Mouse (Mus musculus) urinary bladder, postnatal 36 days (tissue): ENCODE measurements at regions not wholly inside any gene's neighbourhood (a gene's known extent, or its start where the extent isn't known, plus 50 kb on each side); places are given as distances from the start of the nearest gene placed in this dataset.
"Not testable (repeated sequence)": the region's sequence is repeated elsewhere in the genome, so short reads cannot be mapped to it uniquely, and the experiment has no call there.

Experiments
- DNase-seq, 2 experiments: peaks; one replicate each; pipeline ENCODE4 v3.0.0; 2022; ENCODE audit warnings: low spot score in 2 of 2, mixed read lengths in 1 of 2

GRCm38 (mm10) chrX:19903962-19904930 lies 155.1 kb upstream of the Chst7 start:
- DNase-seq, result peak; percentile 2 to 9

DNA sequence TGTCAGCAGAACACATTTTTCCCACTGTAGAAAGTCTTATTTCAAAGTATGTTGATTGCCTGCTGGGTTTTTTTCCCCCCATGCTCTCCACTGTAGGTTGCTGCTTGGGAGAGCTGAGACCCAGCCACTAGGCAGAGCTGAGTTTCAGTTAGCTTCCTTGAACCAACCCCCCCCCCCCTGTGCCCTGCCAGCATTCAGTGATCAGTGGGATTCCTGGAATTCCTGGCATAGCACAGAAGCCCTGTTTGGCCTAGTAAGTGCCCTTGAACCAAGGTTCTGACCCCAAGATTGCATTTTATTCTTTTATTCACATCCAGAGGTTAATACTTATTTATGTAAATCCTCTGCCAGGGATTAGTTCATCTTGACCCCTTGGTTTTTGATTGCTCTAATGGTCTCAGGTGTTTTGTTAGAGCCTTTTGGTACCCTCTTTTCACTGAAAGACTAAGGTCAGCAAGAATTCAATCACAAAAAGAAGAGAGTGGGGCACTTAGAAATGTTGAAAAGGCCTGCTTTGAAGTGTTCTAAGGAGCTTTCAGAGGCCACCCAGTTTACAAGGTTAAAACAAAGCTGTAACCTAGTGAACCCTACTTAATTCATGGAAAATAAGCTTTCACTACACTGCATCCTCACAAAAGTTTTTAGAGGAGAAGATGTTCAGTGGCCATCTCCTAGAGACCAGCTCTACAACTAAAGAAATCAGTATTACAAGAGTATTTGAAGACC lies 152.6 kb upstream of the Chst7 start:
- no peak for DNase-seq

- no peak for DNase-seq
Measured at GRCm38 (mm10) chrX:19917001-19917400, 142.4 kb upstream of the Chst7 start.

GRCm38 (mm10) chrX:19929376-19929775 lies 130.0 kb upstream of the Chst7 start:
- not testable (repeated sequence) for DNase-seq

- DNase-seq, result no peak
Measured at GRCm38 (mm10) chrX:19929866-19930265, 129.5 kb upstream of the Chst7 start.

DNA sequence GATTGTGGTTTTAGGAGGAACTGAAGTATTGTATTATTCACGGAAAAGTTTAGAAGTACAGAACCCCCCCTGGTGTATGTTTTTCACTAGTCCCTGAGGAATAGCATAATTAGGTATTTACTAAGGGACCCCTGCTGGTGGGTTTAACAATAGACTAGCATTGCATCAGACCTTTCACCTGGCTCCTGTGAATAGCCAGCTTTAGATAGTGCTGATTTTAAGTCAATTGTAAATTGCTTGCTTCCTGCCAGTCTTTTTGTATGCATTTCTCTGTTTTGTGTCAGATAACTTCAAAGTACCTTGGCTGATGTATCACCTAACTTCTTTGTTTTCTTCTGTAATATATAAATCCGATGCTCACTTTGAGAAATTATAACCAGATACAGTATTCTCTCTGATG lies 116.1 kb upstream of the Chst7 start:
- no peak for DNase-seq
